Comparison of ENCODE assay signal across 8 mouse cellular contexts in genomic region chr7:13053961-13054286, GRCm38 (mm10). TPM values are rescaled to one million over a fixed set of nuclear protein-coding genes. Genes with fewer than 3 reads are reported as not detected.
A peak's percentile ranks its signal among the peaks of the same experiment; 100 is the strongest.
DNase-seq lines count a peak whose midpoint lies in the region; ATAC-seq and TF ChIP-seq lines count a peak whose summit lies in the region.

No protein-coding gene starts in this region.

- peak overlapping the region; percentile 65 for H3K4me3 ChIP-seq in heart, postnatal 0 days (ENCODE audit: low read depth, low read length)
- peak overlapping the region; percentile 93 for H3K4me3 ChIP-seq in bone marrow macrophage, adult 2 months (ENCODE audit: insufficient read depth, low read length)
- peak overlapping the region; percentile 63 for H3K4me3 ChIP-seq in hindbrain, embryonic 16.5 days (ENCODE audit: low read length)
- peak overlapping the region; percentile 54 for H3K4me3 ChIP-seq in midbrain, embryonic 14.5 days (replicated peaks; ENCODE audit: low read depth, low read length)

- 0 out of 2 replicates have a peak, but pooled peaks cover 5% of the 10 kb centered on the region for H3K4me1 ChIP-seq in heart, postnatal 0 days (ENCODE audit: control insufficient read depth, insufficient read depth)
- H3K4me1 ChIP-seq in bone marrow macrophage, adult 2 months (ENCODE audit: control insufficient read depth, insufficient read depth, low read length), result peaks cover 5% of the 10 kb centered on the region
- peaks cover 3% of the 10 kb centered on the region for H3K4me1 ChIP-seq in hindbrain, embryonic 16.5 days (ENCODE audit: control insufficient read depth, insufficient read depth, low read depth, low read length)
- no peaks in the 10 kb centered on the region; the same call in 1 of the 2 replicates for H3K4me1 ChIP-seq in midbrain, embryonic 14.5 days (ENCODE audit: control insufficient read depth, insufficient read depth, low read length)

- TF ChIP-seq CTCF in heart, postnatal 0 days (IDR thresholded peaks at IDR 0.05; ENCODE audit: low read depth), result no peak
- TF ChIP-seq CTCF in bone marrow macrophage, adult 2 months (IDR thresholded peaks at IDR 0.05; ENCODE audit: low read depth, low read length), result no peak

- no peak for TF ChIP-seq EP300 in heart, postnatal 0 days (IDR thresholded peaks at IDR 0.05; ENCODE audit: low read depth)

- no peaks in the 10 kb centered on the region for H3K27me3 ChIP-seq in heart, postnatal 0 days (ENCODE audit: control insufficient read depth, insufficient read depth, low read length)
- H3K27me3 ChIP-seq in hindbrain, embryonic 16.5 days (replicated peaks; ENCODE audit: control insufficient read depth, insufficient read depth, low read length), result no peaks in the 10 kb centered on the region
- H3K27me3 ChIP-seq in midbrain, embryonic 14.5 days (ENCODE audit: control insufficient read depth, insufficient read depth, low read length), result no peaks in the 10 kb centered on the region

- H3K27ac ChIP-seq in heart, postnatal 0 days (ENCODE audit: low read depth), result no peak overlapping the region
- no peak overlapping the region for H3K27ac ChIP-seq in bone marrow macrophage, adult 2 months (ENCODE audit: insufficient read depth, low read depth, low read length)
- peak overlapping the region; percentile 97 for H3K27ac ChIP-seq in hindbrain, embryonic 16.5 days (ENCODE audit: low read depth, low read length)
- peak overlapping the region; percentile 97 for H3K27ac ChIP-seq in midbrain, embryonic 14.5 days (replicated peaks; ENCODE audit: low read depth, low read length)

- no peaks in the 10 kb centered on the region for H3K9me3 ChIP-seq in heart, postnatal 0 days (replicated peaks; ENCODE audit: control insufficient read depth, low read length)
- no peaks in the 10 kb centered on the region for H3K9me3 ChIP-seq in hindbrain, embryonic 16.5 days (ENCODE audit: control insufficient read depth, low read length)
- H3K9me3 ChIP-seq in midbrain, embryonic 14.5 days (ENCODE audit: control insufficient read depth, low read length), result no peaks in the 10 kb centered on the region

- no peaks in the 10 kb centered on the region for H3K36me3 ChIP-seq in heart, postnatal 0 days (replicated peaks; ENCODE audit: control insufficient read depth, insufficient read depth, low read length)
- H3K36me3 ChIP-seq in hindbrain, embryonic 16.5 days (ENCODE audit: control insufficient read depth, insufficient read depth, low read length), result no peaks in the 10 kb centered on the region; the same call in 1 of the 2 replicates
- no peaks in the 10 kb centered on the region for H3K36me3 ChIP-seq in midbrain, embryonic 14.5 days (ENCODE audit: control insufficient read depth, insufficient read depth, low read length)

- H3K4me2 ChIP-seq in heart, postnatal 0 days (ENCODE audit: low read depth, low read length), result peak overlapping the region; percentile 71
- H3K4me2 ChIP-seq in hindbrain, embryonic 16.5 days (ENCODE audit: low read length), result peak overlapping the region; percentile 55
- H3K4me2 ChIP-seq in midbrain, embryonic 14.5 days (ENCODE audit: low read length), result peak overlapping the region; percentile 55

- ATAC-seq in heart, postnatal 0 days (ENCODE audit: insufficient read depth, low read depth), result no peak
- no peak for ATAC-seq in hindbrain, embryonic 16.5 days
- no peak for ATAC-seq in midbrain, embryonic 14.5 days (ENCODE audit: low FRiP score, low TSS enrichment)

- DNase-seq in heart, postnatal 0 days (ENCODE audit: low spot score), result no peak
- DNase-seq in heart, adult 11 months, result no peak
- DNase-seq in midbrain, embryonic 14.5 days, result no peak
- no peak for DNase-seq in gastrocnemius, adult 18-20 months (ENCODE audit: low spot score)
- DNase-seq in left cerebral cortex, postnatal 36 days (ENCODE audit: low spot score in 2 of 2), result no peak
- DNase-seq in lung, postnatal 25 days (ENCODE audit: low spot score), result no peak

- WGBS in heart, postnatal 0 days, result 2% methylated on average over 15 of the region's 15 CpGs
- under 1% methylated on average over 15 of the region's 15 CpGs for WGBS in hindbrain, embryonic 16.5 days
- WGBS in midbrain, embryonic 14.5 days, result 2% methylated on average over 15 of the region's 15 CpGs

- peak overlapping the region; percentile 45; the same call in 1 of the 2 replicates for H3K9ac ChIP-seq in heart, postnatal 0 days (replicated peaks; ENCODE audit: low read depth, low read length)
- peak overlapping the region; percentile 78 for H3K9ac ChIP-seq in hindbrain, embryonic 16.5 days (ENCODE audit: low read depth, low read length)
- H3K9ac ChIP-seq in midbrain, embryonic 14.5 days (replicated peaks; ENCODE audit: low read length), result peak overlapping the region; percentile 63; the same call in 1 of the 2 replicates

- intact Hi-C loops in left cerebral cortex, postnatal 36 days (cut with DNase I), result loop anchor here (2.0 to 5.0 kb wide), 2 partner anchors 15 to 223 kb away; partner anchors contain the start of genes Lig1, Ube2m and Zswim9

- TF ChIP-seq POLR2A in bone marrow macrophage, adult 2 months (IDR thresholded peaks at IDR 0.05; ENCODE audit: borderline replicate concordance, low read depth, low read length), result 0 out of 2 replicates have a peak, but pooled peaks have one; percentile 67

RNA-seq across cellular contexts. Expression of gene Mzf1, which starts 0.6 kb away (rescaled TPM):
- total RNA-seq in heart, postnatal 0 days (2014; rRNA removed; ENCODE audit: low replicate concordance), result 2.7 and 8.4 TPM in 2 replicates
- polyA plus RNA-seq in heart, postnatal 0 days (2015; fragmentation: Nextera tagmentation; extraction: Ambion mirVana), result 0.70 and 0.83 TPM in 2 replicates
- 1.2 and 1.5 TPM in 2 replicates for polyA plus RNA-seq in bone marrow macrophage, adult 2 months (2012; ENCODE audit: insufficient read depth, insufficient read length, missing spikeins)
- polyA plus RNA-seq in hindbrain, embryonic 16.5 days (2015; fragmentation: Nextera tagmentation; extraction: Ambion mirVana), result 9.3 and 9.7 TPM in 2 replicates
- polyA plus RNA-seq in midbrain, embryonic 14.5 days (2014; fragmentation: Nextera tagmentation; extraction: Ambion mirVana), result 6.1 and 7.6 TPM in 2 replicates
- total RNA-seq in gastrocnemius, adult 18-20 months (2021), result under 1 TPM; 0.62 to 0.71 TPM
- 10 to 100 TPM; 12.2 to 15.8 TPM for total RNA-seq in left cerebral cortex, postnatal 36 days (2021)

RNA-seq across cellular contexts. Expression of gene Ube2m, which starts 15.8 kb away (rescaled TPM):
- 290 and 312 TPM in 2 replicates for total RNA-seq in heart, postnatal 0 days (2014; rRNA removed; ENCODE audit: low replicate concordance)
- 116 and 127 TPM in 2 replicates for polyA plus RNA-seq in heart, postnatal 0 days (2015; fragmentation: Nextera tagmentation; extraction: Ambion mirVana)
- polyA plus RNA-seq in bone marrow macrophage, adult 2 months (2012; ENCODE audit: insufficient read depth, insufficient read length, missing spikeins), result 171 and 193 TPM in 2 replicates
- polyA plus RNA-seq in hindbrain, embryonic 16.5 days (2015; fragmentation: Nextera tagmentation; extraction: Ambion mirVana), result 41.3 and 64.6 TPM in 2 replicates
- polyA plus RNA-seq in midbrain, embryonic 14.5 days (2014; fragmentation: Nextera tagmentation; extraction: Ambion mirVana), result 149 and 181 TPM in 2 replicates
- 100 to 1,000 TPM; 148 to 149 TPM for total RNA-seq in gastrocnemius, adult 18-20 months (2021)
- total RNA-seq in left cerebral cortex, postnatal 36 days (2021), result 100 to 1,000 TPM; 210 to 252 TPM

RNA-seq across cellular contexts. Expression of gene Chmp2a, which starts 19.3 kb away (rescaled TPM):
- 48.2 and 72.1 TPM in 2 replicates for total RNA-seq in heart, postnatal 0 days (2014; rRNA removed; ENCODE audit: low replicate concordance)
- 181 and 183 TPM in 2 replicates for polyA plus RNA-seq in heart, postnatal 0 days (2015; fragmentation: Nextera tagmentation; extraction: Ambion mirVana)
- 161 and 167 TPM in 2 replicates for polyA plus RNA-seq in bone marrow macrophage, adult 2 months (2012; ENCODE audit: insufficient read depth, insufficient read length, missing spikeins)
- polyA plus RNA-seq in hindbrain, embryonic 16.5 days (2015; fragmentation: Nextera tagmentation; extraction: Ambion mirVana), result 174 TPM in 2 replicates
- polyA plus RNA-seq in midbrain, embryonic 14.5 days (2014; fragmentation: Nextera tagmentation; extraction: Ambion mirVana), result 188 and 205 TPM in 2 replicates
- 100 to 1,000 TPM in 1 of 2 experiments, 10 to 100 TPM in 1; 95.4 to 103 TPM for total RNA-seq in gastrocnemius, adult 18-20 months (2021)
- 100 to 1,000 TPM; 124 to 136 TPM for total RNA-seq in left cerebral cortex, postnatal 36 days (2021)

RNA-seq across cellular contexts. Expression of gene Vmn1r85, which starts 41.0 kb away (rescaled TPM):
- total RNA-seq in heart, postnatal 0 days (2014; rRNA removed; ENCODE audit: low replicate concordance), result not detected in 2 replicates
- polyA plus RNA-seq in heart, postnatal 0 days (2015; fragmentation: Nextera tagmentation; extraction: Ambion mirVana), result not detected in 2 replicates
- not detected in 2 replicates for polyA plus RNA-seq in bone marrow macrophage, adult 2 months (2012; ENCODE audit: insufficient read depth, insufficient read length, missing spikeins)
- polyA plus RNA-seq in hindbrain, embryonic 16.5 days (2015; fragmentation: Nextera tagmentation; extraction: Ambion mirVana), result 0.34 TPM in 2 replicates
- polyA plus RNA-seq in midbrain, embryonic 14.5 days (2014; fragmentation: Nextera tagmentation; extraction: Ambion mirVana), result 0.09 TPM in 1 of 2 replicates, not detected in the other
- total RNA-seq in gastrocnemius, adult 18-20 months (2021), result not detected
- total RNA-seq in left cerebral cortex, postnatal 36 days (2021), result not detected

RNA-seq across cellular contexts. Expression of gene Zbtb45, which starts 44.1 kb away (rescaled TPM):
- total RNA-seq in heart, postnatal 0 days (2014; rRNA removed; ENCODE audit: low replicate concordance), result 16.9 and 29.2 TPM in 2 replicates
- 9.5 and 10.5 TPM in 2 replicates for polyA plus RNA-seq in heart, postnatal 0 days (2015; fragmentation: Nextera tagmentation; extraction: Ambion mirVana)
- polyA plus RNA-seq in bone marrow macrophage, adult 2 months (2012; ENCODE audit: insufficient read depth, insufficient read length, missing spikeins), result 15.6 and 17.3 TPM in 2 replicates
- polyA plus RNA-seq in hindbrain, embryonic 16.5 days (2015; fragmentation: Nextera tagmentation; extraction: Ambion mirVana), result 38.3 and 41.4 TPM in 2 replicates
- 42.4 and 42.5 TPM in 2 replicates for polyA plus RNA-seq in midbrain, embryonic 14.5 days (2014; fragmentation: Nextera tagmentation; extraction: Ambion mirVana)
- total RNA-seq in gastrocnemius, adult 18-20 months (2021), result 1 to 10 TPM; 3.2 to 4.0 TPM
- total RNA-seq in left cerebral cortex, postnatal 36 days (2021), result 10 to 100 TPM; 35.8 to 36.5 TPM

Comparison
In these comparisons a context has a peak if more than half of its experiments do, and no peak if none do; other contexts are left out.
1. H3K27ac ChIP-seq: peak in hindbrain, embryonic 16.5 days (single experiment) and midbrain, embryonic 14.5 days (single experiment); none in heart, postnatal 0 days (single experiment) and bone marrow macrophage, adult 2 months (single experiment).
2. Peak in every context shown above with its lines, with median percentiles within 50 percentile points of each other: H3K4me2 ChIP-seq, H3K4me3 ChIP-seq and H3K9ac ChIP-seq.